Mouse (Mus musculus) hindbrain, embryonic 13.5 days (tissue): ENCODE results near the gene Gm20388. TPM values are rescaled to one million over a fixed set of nuclear protein-coding genes. Genes with fewer than 3 reads are reported as not detected.

Source experiments
- ATAC-seq: fragments of 200-750 bp; cut with Nextera tagmentation; 2 replicates; pipeline ENCODE4 v1.8.0; 2017; ENCODE audit warnings: moderate TSS enrichment; ENCODE audit not compliant: low FRiP score
- H3K27ac ChIP-seq: fragments of 300-500 bp; sonication (generic); 2 replicates; pipeline ENCODE4 v1.5.1; 2015; ENCODE audit warnings: inconsistent platforms, mild to moderate bottlenecking, moderate library complexity
- H3K27me3 ChIP-seq: fragments of 300-500 bp; sonication (generic); 2 replicates; pipeline ENCODE4 v1.6.1; 2015; ENCODE audit warnings: mild to moderate bottlenecking, inconsistent platforms
- H3K36me3 ChIP-seq: fragments of 300-500 bp; sonication (generic); 2 replicates; pipeline ENCODE4 v1.6.1; 2015; ENCODE audit warnings: mild to moderate bottlenecking, inconsistent platforms
- H3K4me1 ChIP-seq: fragments of 300-500 bp; sonication (generic); replicated peaks from 2 replicates; pipeline ENCODE4 v1.6.1; 2015; ENCODE audit warnings: inconsistent platforms
- H3K4me2 ChIP-seq: fragments of 300-500 bp; sonication (generic); 2 replicates; pipeline ENCODE4 v1.6.1; 2015; ENCODE audit warnings: inconsistent platforms, mild to moderate bottlenecking, moderate library complexity
- H3K4me3 ChIP-seq: fragments of 300-500 bp; sonication (generic); 2 replicates; pipeline ENCODE4 v1.5.1; 2015; ENCODE audit warnings: mild to moderate bottlenecking, inconsistent platforms
- H3K9ac ChIP-seq: fragments of 300-500 bp; sonication (generic); 2 replicates; pipeline ENCODE4 v1.6.1; 2015; ENCODE audit warnings: mild to moderate bottlenecking, inconsistent platforms
- H3K9me3 ChIP-seq: fragments of 300-500 bp; sonication (generic); 2 replicates; pipeline ENCODE4 v1.6.1; 2016; ENCODE audit warnings: inconsistent platforms
- WGBS: fragments of 180-500 bp; shearing (Covaris S2); methylation state at CpG from one replicate; pipeline ENCODE4 v1.1.7; 2015; 5-methylcytosine and 5-hydroxymethylcytosine counted together
- polyA plus RNA-seq: library from polyadenylated mRNA; unstranded; fragments of >200 nt; fragmentation: Nextera tagmentation; extraction: Ambion mirVana; gene quantifications from 2 replicates; pipeline ENCODE4 v1.2.1, GENCODE M21; 2015

The Gm20388 gene
- polyA plus RNA-seq, 1 experiment from 2014 or later = 1.9 TPM

- 84% methylated on average over 9 of the region's 9 CpGs for WGBS
- Histone ChIP-seq H3K4me1 (no peaks in the 10 kb centered on the region), H3K4me2 (no peak overlapping the region), H3K9ac (no peak overlapping the region), H3K36me3 (peaks cover under 1% of the 10 kb centered on the region; the same call in 1 of the 2 replicates), H3K27ac (no peak overlapping the region), H3K4me3 (no peak overlapping the region), H3K9me3 (no peaks in the 10 kb centered on the region), H3K27me3 (no peaks in the 10 kb centered on the region)
- ATAC-seq = no peak
Observed at GRCm38 (mm10) chr8:122426145-122426544, 2515.5 kb downstream of the Gm20388 start.

- no peak overlapping the region for H3K27ac ChIP-seq
- no peak for ATAC-seq
- peaks cover 12% of the 10 kb centered on the region for H3K4me1 ChIP-seq
- peaks cover 12% of the 10 kb centered on the region for H3K27me3 ChIP-seq
- H3K9me3 ChIP-seq = no peaks in the 10 kb centered on the region
- no peaks in the 10 kb centered on the region for H3K36me3 ChIP-seq
- H3K4me2 ChIP-seq = no peak overlapping the region
- H3K4me3 ChIP-seq = no peak overlapping the region
- WGBS = 89% methylated on average over 7 of the region's 7 CpGs
- no peak overlapping the region for H3K9ac ChIP-seq
Observed at GRCm38 (mm10) chr8:122427607-122428006, 2517.0 kb downstream of the Gm20388 start.

- Histone ChIP-seq H3K4me3 (no peak overlapping the region), H3K27me3 (peaks cover 17% of the 10 kb centered on the region), H3K9me3 (no peaks in the 10 kb centered on the region), H3K27ac (no peak overlapping the region), H3K4me2 (no peak overlapping the region), H3K36me3 (no peaks in the 10 kb centered on the region), H3K4me1 (peaks cover 17% of the 10 kb centered on the region), H3K9ac (no peak overlapping the region)
- WGBS = 94% methylated on average over 9 of the region's 9 CpGs
- no peak for ATAC-seq
Observed at GRCm38 (mm10) chr8:122428163-122428562, 2517.5 kb downstream of the Gm20388 start.

- H3K27ac ChIP-seq = no peak overlapping the region
- no peaks in the 10 kb centered on the region for H3K9me3 ChIP-seq
- peaks cover 19% of the 10 kb centered on the region for H3K36me3 ChIP-seq
- ATAC-seq = no peak
- H3K4me3 ChIP-seq = no peak overlapping the region
- peaks cover 19% of the 10 kb centered on the region for H3K27me3 ChIP-seq
- 85% methylated on average over 10 of the region's 10 CpGs for WGBS
- H3K4me1 ChIP-seq = peaks cover 17% of the 10 kb centered on the region
- no peak overlapping the region for H3K9ac ChIP-seq
- H3K4me2 ChIP-seq = no peak overlapping the region
Observed at GRCm38 (mm10) chr8:122430058-122430636, 2519.5 kb downstream of the Gm20388 start.

- Histone ChIP-seq H3K4me1 (peaks cover 17% of the 10 kb centered on the region), H3K36me3 (peaks cover 24% of the 10 kb centered on the region), H3K27ac (no peak overlapping the region), H3K4me2 (no peak overlapping the region), H3K9me3 (no peaks in the 10 kb centered on the region; the same call in 1 of the 2 replicates), H3K9ac (no peak overlapping the region), H3K4me3 (no peak overlapping the region), H3K27me3 (peaks cover 19% of the 10 kb centered on the region)
- 79% methylated on average over 3 of the region's 3 CpGs for WGBS
- ATAC-seq = no peak
Observed at GRCm38 (mm10) chr8:122430646-122431045, 2520.0 kb downstream of the Gm20388 start.

- Histone ChIP-seq H3K27ac (peak overlapping the region; percentile 3), H3K4me2 (peak overlapping the region; percentile 59), H3K9ac (peak overlapping the region; percentile 65), H3K4me3 (peak overlapping the region; percentile 37), H3K27me3 (peaks cover 19% of the 10 kb centered on the region), H3K4me1 (peaks cover 17% of the 10 kb centered on the region), H3K36me3 (peaks cover 37% of the 10 kb centered on the region), H3K9me3 (no peaks in the 10 kb centered on the region; the same call in 1 of the 2 replicates)
- WGBS = 38% methylated on average over 18 of the region's 18 CpGs
- ATAC-seq = no peak
Observed at GRCm38 (mm10) chr8:122431694-122432442, 2521.2 kb downstream of the Gm20388 start.

GRCm38 (mm10) chr8:122432443-122433268 lies 2522.0 kb downstream of the Gm20388 start, which contains the start of gene Cyba:
Cyba (minus strand) TSS chr8:122432930.
- peaks cover 45% of the 10 kb centered on the region for H3K36me3 ChIP-seq
- peaks cover 17% of the 10 kb centered on the region for H3K4me1 ChIP-seq
- WGBS = 5% methylated on average over 45 of the region's 45 CpGs
- H3K4me3 ChIP-seq = peak within 1 kb of the TSS; percentile 37
- peak within 1 kb of the TSS; percentile 65 for H3K9ac ChIP-seq
- H3K4me2 ChIP-seq = peak within 1 kb of the TSS; percentile 59
- peaks cover 19% of the 10 kb centered on the region for H3K27me3 ChIP-seq
- no peaks in the 10 kb centered on the region; the same call in 1 of the 2 replicates for H3K9me3 ChIP-seq
- peak within 1 kb of the TSS; percentile 3 for H3K27ac ChIP-seq
- peak; percentile 79 for ATAC-seq

- H3K4me1 ChIP-seq = peaks cover 17% of the 10 kb centered on the region
- H3K9ac ChIP-seq = no peak overlapping the region
- no peak overlapping the region; the same call in 1 of the 2 replicates for H3K4me2 ChIP-seq
- no peak overlapping the region for H3K27ac ChIP-seq
- H3K36me3 ChIP-seq = peaks cover 52% of the 10 kb centered on the region
- 69% methylated on average over 11 of the region's 11 CpGs for WGBS
- H3K27me3 ChIP-seq = peaks cover 19% of the 10 kb centered on the region
- peak; percentile 40; the same call in 1 of the 2 replicates for ATAC-seq
- no peak overlapping the region for H3K4me3 ChIP-seq
- no peaks in the 10 kb centered on the region; the same call in 1 of the 2 replicates for H3K9me3 ChIP-seq
Observed at GRCm38 (mm10) chr8:122433269-122433905, 2522.7 kb downstream of the Gm20388 start.

GRCm38 (mm10) chr8:122435375-122435774 lies 2524.7 kb downstream of the Gm20388 start:
- H3K4me1 ChIP-seq = peaks cover 17% of the 10 kb centered on the region
- H3K9me3 ChIP-seq = no peaks in the 10 kb centered on the region; the same call in 1 of the 2 replicates
- H3K4me3 ChIP-seq = no peak overlapping the region
- WGBS = 90% methylated on average over 6 of the region's 6 CpGs
- no peak overlapping the region for H3K27ac ChIP-seq
- H3K4me2 ChIP-seq = no peak overlapping the region
- no peak for ATAC-seq
- peaks cover 19% of the 10 kb centered on the region for H3K27me3 ChIP-seq
- H3K36me3 ChIP-seq = peaks cover 68% of the 10 kb centered on the region
- no peak overlapping the region for H3K9ac ChIP-seq

GRCm38 (mm10) chr8:122436146-122436545 lies 2525.5 kb downstream of the Gm20388 start:
- H3K4me2 ChIP-seq = no peak overlapping the region
- peaks cover 68% of the 10 kb centered on the region for H3K36me3 ChIP-seq
- no peak for ATAC-seq
- peaks cover 19% of the 10 kb centered on the region for H3K27me3 ChIP-seq
- no peak overlapping the region for H3K27ac ChIP-seq
- no peak overlapping the region for H3K4me3 ChIP-seq
- H3K9ac ChIP-seq = no peak overlapping the region
- 94% methylated on average over 9 of the region's 9 CpGs for WGBS
- H3K4me1 ChIP-seq = peaks cover 17% of the 10 kb centered on the region
- no peaks in the 10 kb centered on the region; the same call in 1 of the 2 replicates for H3K9me3 ChIP-seq

- Histone ChIP-seq H3K36me3 (peaks cover 68% of the 10 kb centered on the region), H3K27ac (no peak overlapping the region), H3K9ac (no peak overlapping the region), H3K9me3 (no peaks in the 10 kb centered on the region; the same call in 1 of the 2 replicates), H3K27me3 (peaks cover 15% of the 10 kb centered on the region), H3K4me1 (peaks cover 19% of the 10 kb centered on the region), H3K4me3 (no peak overlapping the region), H3K4me2 (no peak overlapping the region)
- ATAC-seq = no peak
- 86% methylated on average over 20 of the region's 20 CpGs for WGBS
Observed at GRCm38 (mm10) chr8:122436586-122437125, 2526.0 kb downstream of the Gm20388 start.
